Mouse (Mus musculus) WW6 (cell line): ENCODE data around the gene Kif2c.
A peak's percentile ranks its signal among the peaks of the same experiment; 100 is the strongest.

Source experiments
- DNase-seq: peaks from one replicate; pipeline ENCODE4 v3.0.0-alpha.2; 2013; ENCODE audit warnings: low read depth, low spot score

Kif2c gene

GRCm38 (mm10) chr4:117120445-117121414 is 61.7 kb downstream of the Kif2c start:
- peak; percentile 86 for DNase-seq

- DNase-seq = no peak
Measured at GRCm38 (mm10) chr4:117120052-117120444, 62.4 kb downstream of the Kif2c start.

- DNase-seq = no peak
Measured at GRCm38 (mm10) chr4:117119636-117120035, 62.8 kb downstream of the Kif2c start.

GRCm38 (mm10) chr4:117117931-117118330 is 64.5 kb downstream of the Kif2c start:
- no peak for DNase-seq

DNA sequence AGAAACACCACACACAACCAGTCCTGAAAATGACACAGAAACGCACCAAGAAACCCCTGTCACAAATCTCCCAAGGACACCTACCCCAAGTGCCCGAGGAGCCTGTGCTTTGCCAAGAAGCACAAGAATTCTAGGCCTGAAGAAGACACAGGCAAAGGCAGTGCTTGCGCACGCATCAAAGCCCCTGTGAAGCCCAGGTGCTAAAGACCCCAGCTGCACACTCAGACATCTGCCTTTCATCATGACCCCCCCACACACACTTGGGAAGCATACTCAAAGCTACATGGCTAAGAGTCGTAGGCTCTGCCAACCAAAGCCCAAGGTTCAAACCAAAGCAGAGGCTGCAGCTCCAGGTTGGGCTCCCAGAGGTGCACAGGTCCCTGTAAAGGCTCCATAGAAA is 66.8 kb downstream of the Kif2c start:
- DNase-seq = no peak

DNA sequence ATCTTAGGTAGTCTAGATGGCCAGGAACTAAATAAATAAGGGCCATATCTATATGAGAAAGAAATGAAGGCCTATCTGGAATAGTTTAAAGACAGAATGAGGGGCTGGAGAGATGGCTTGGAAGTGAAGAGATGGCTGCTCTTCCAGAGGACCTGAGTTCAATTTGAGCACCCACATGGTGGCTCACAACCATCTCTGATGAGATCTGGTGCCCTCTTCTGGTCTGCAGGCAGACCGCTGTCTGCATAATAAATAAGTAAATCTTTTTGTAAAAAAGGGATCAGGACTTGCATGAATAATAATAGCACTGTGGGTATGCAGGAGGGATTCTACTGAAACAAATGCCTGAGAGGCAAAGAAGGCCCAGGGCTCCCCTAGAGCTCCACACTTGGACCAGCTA is 69.2 kb downstream of the Kif2c start:
- DNase-seq = no peak

DNA sequence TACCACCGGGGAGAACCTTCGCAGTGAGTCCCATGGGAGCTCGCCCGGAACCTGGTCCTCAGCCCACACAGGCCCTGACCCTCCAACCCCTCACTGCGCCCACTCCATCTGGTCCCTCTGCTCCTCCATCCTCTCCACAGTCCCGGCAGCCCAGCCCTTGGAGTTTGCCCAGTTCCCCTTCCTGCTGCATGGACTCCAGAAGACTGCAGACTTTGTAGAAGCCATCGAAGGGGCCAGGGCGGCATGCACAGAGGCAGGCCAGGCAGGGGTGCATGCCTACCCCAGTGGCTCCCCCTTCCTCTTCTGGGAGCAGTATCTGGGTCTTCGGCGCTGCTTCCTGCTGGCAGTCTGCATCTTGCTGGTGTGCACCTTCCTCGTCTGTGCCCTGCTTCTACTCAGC is 71.5 kb downstream of the Kif2c start:
- no peak for DNase-seq

DNA sequence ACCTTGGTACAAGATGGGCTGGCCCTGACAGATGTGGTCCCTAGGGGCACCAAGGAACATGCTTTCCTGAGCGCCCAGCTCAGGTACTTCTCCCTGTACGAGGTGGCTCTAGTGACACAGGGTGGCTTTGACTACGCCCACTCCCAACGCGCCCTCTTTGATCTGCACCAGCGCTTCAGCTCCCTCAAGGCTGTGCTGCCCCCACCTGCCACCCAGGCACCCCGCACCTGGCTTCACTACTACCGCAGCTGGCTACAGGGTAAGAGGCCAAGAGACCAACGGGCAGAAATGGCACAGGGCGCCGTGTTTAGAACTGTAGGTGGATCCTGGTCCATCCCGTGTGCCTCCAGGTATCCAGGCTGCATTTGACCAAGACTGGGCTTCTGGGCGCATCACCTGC is 72.2 kb downstream of the Kif2c start:
- no peak for DNase-seq
